Comparison of ENCODE assay signal across 18 mouse cellular contexts in genomic region chr12:105068911-105069310, GRCm38 (mm10). TPM values are rescaled to one million over a fixed set of nuclear protein-coding genes. Genes with fewer than 3 reads are reported as not detected.
DNase-seq lines count a peak whose midpoint lies in the region; ATAC-seq lines count a peak whose summit lies in the region.
"Had no signal": no experiment of that assay in that cellular context is flagged by ENCODE, and none has a peak within 500 bp of the region (broad histone marks: within the 10 kb centered on the region; RNA-seq: fewer than 3 reads in every experiment).

No protein-coding gene starts in this region.

- no peaks in the 10 kb centered on the region for H3K27me3 ChIP-seq in liver, embryonic 13.5 days
- H3K27me3 ChIP-seq in liver, embryonic 11.5 days (replicated peaks; ENCODE audit: control insufficient read depth, insufficient read depth, low read length) = no peaks in the 10 kb centered on the region
- H3K27me3 ChIP-seq: midbrain, embryonic 15.5 days; neural tube, embryonic 12.5 days had no signal

- no peaks in the 10 kb centered on the region; the same call in none of the 2 replicates for H3K4me1 ChIP-seq in liver, embryonic 13.5 days (replicated peaks)
- H3K4me1 ChIP-seq in liver, embryonic 11.5 days (replicated peaks; ENCODE audit: control insufficient read depth, insufficient read depth, low read length) = no peaks in the 10 kb centered on the region
- H3K4me1 ChIP-seq: heart, embryonic 13.5 days; midbrain, embryonic 15.5 days; neural tube, embryonic 12.5 days had no signal

- H3K9me3 ChIP-seq in liver, embryonic 13.5 days (replicated peaks) = no peaks in the 10 kb centered on the region
- H3K9me3 ChIP-seq in liver, embryonic 11.5 days (ENCODE audit: control insufficient read depth, low read length) = no peaks in the 10 kb centered on the region
- H3K9me3 ChIP-seq: embryonic facial prominence, embryonic 10.5 days; heart, embryonic 13.5 days; midbrain, embryonic 15.5 days; neural tube, embryonic 12.5 days had no signal

- 40% methylated on average over 5 of the region's 5 CpGs for WGBS in liver, embryonic 13.5 days (ENCODE audit: insufficient replicate concordance)
- 56% methylated on average over 5 of the region's 5 CpGs for WGBS in liver, embryonic 11.5 days

- H3K4me2 ChIP-seq in liver, embryonic 13.5 days = no peak overlapping the region
- H3K4me2 ChIP-seq in liver, embryonic 11.5 days = no peak overlapping the region
- H3K4me2 ChIP-seq: heart, embryonic 13.5 days; midbrain, embryonic 15.5 days; neural tube, embryonic 12.5 days had no signal

- no peak overlapping the region for H3K27ac ChIP-seq in liver, embryonic 13.5 days
- no peak overlapping the region for H3K27ac ChIP-seq in liver, embryonic 11.5 days (ENCODE audit: low read depth, low read length)
- H3K27ac ChIP-seq: embryonic facial prominence, embryonic 10.5 days; heart, embryonic 13.5 days; midbrain, embryonic 15.5 days; neural tube, embryonic 12.5 days had no signal

- peak; percentile 55; the same call in 1 of the 2 replicates for ATAC-seq in liver, embryonic 13.5 days (ENCODE audit: low read depth)
- ATAC-seq in liver, embryonic 11.5 days (replicated peaks; ENCODE audit: low FRiP score) = no peak
- peak; percentile 96 for ATAC-seq in inflammation-experienced regulatory T-cells, adult 6 months
- ATAC-seq in erythroid progenitor cell, adult 5-6 weeks (replicated peaks; ENCODE audit: low FRiP score, poor library complexity, severe bottlenecking) = no peak
- ATAC-seq: intestine, embryonic 16.5 days; midbrain, embryonic 15.5 days had no signal

- H3K4me3 ChIP-seq in liver, embryonic 13.5 days (replicated peaks) = no peak overlapping the region
- H3K4me3 ChIP-seq in liver, embryonic 11.5 days (ENCODE audit: low read depth, low read length) = no peak overlapping the region
- H3K4me3 ChIP-seq: embryonic facial prominence, embryonic 10.5 days; heart, embryonic 13.5 days; midbrain, embryonic 15.5 days; neural tube, embryonic 12.5 days had no signal

- H3K36me3 ChIP-seq in liver, embryonic 13.5 days = no peaks in the 10 kb centered on the region
- H3K36me3 ChIP-seq in liver, embryonic 11.5 days (ENCODE audit: control insufficient read depth, insufficient read depth, low read length) = no peaks in the 10 kb centered on the region
- H3K36me3 ChIP-seq: embryonic facial prominence, embryonic 10.5 days; heart, embryonic 13.5 days; midbrain, embryonic 15.5 days; neural tube, embryonic 12.5 days had no signal

- DNase-seq in liver, embryonic 13.5 days = no peak
- no peak for DNase-seq in liver, embryonic 11.5 days (ENCODE audit: low spot score)
- peak; percentile 10 to 20 for DNase-seq in natural killer cell, adult 2 months (ENCODE audit: low spot score in 2 of 2)
- DNase-seq in kidney, adult 8-10 months = no peak
- DNase-seq in layer of hippocampus, adult 11-12 months (ENCODE audit: low spot score) = no peak
- DNase-seq in kidney, postnatal 4 days = no peak
- DNase-seq: cerebellum, postnatal 10 days; gastrocnemius, postnatal 25 days; kidney, postnatal 14 days; lung, postnatal 36 days; right cerebral cortex, postnatal 25 days had no signal

- H3K9ac ChIP-seq in liver, embryonic 13.5 days = no peak overlapping the region
- H3K9ac ChIP-seq in liver, embryonic 11.5 days (ENCODE audit: low read depth, low read length) = no peak overlapping the region
- H3K9ac ChIP-seq: heart, embryonic 13.5 days; midbrain, embryonic 15.5 days; neural tube, embryonic 12.5 days had no signal

RNA-seq across cellular contexts. Expression of gene Glrx5, which starts 36.4 kb away (rescaled TPM):
- polyA plus RNA-seq in liver, embryonic 13.5 days (2015; fragmentation: Nextera tagmentation; extraction: Ambion mirVana) = 591 and 653 TPM in 2 replicates
- 610 and 611 TPM in 2 replicates for polyA plus RNA-seq in liver, embryonic 11.5 days (2014; fragmentation: Nextera tagmentation; extraction: Ambion mirVana)
- 1 to 10 TPM; 4.0 to 6.9 (median 6.6) TPM for polyA plus RNA-seq in inflammation-experienced regulatory T-cells, adult 6 months (2017; shearing (Covaris generic))
- total RNA-seq in erythroid progenitor cell, adult 5-6 weeks (2015; ENCODE audit: low replicate concordance) = 285 and 316 TPM in 2 replicates
- total RNA-seq in erythroid progenitor cell, adult 5-6 weeks (2017; ENCODE audit: low replicate concordance) = 129 and 154 TPM in 2 replicates

RNA-seq across cellular contexts. Expression of gene Syne3, which starts 59.3 kb away (rescaled TPM):
- 2.0 TPM in 2 replicates for polyA plus RNA-seq in liver, embryonic 13.5 days (2015; fragmentation: Nextera tagmentation; extraction: Ambion mirVana)
- polyA plus RNA-seq in liver, embryonic 11.5 days (2014; fragmentation: Nextera tagmentation; extraction: Ambion mirVana) = 1.4 and 1.8 TPM in 2 replicates
- polyA plus RNA-seq in inflammation-experienced regulatory T-cells, adult 6 months (2017; shearing (Covaris generic)) = 1 to 10 TPM; 2.2 to 5.4 (median 3.0) TPM
- 19.7 and 20.9 TPM in 2 replicates for total RNA-seq in erythroid progenitor cell, adult 5-6 weeks (2015; ENCODE audit: low replicate concordance)
- total RNA-seq in erythroid progenitor cell, adult 5-6 weeks (2017; ENCODE audit: low replicate concordance) = 29.5 and 46.1 TPM in 2 replicates

Comparison
In these comparisons a context has a peak if more than half of its experiments do, and no peak if none do; other contexts are left out.
1. ATAC-seq: peak in liver, embryonic 13.5 days (single experiment) and inflammation-experienced regulatory T-cells, adult 6 months (single experiment); none in liver, embryonic 11.5 days (single experiment) and erythroid progenitor cell, adult 5-6 weeks (single experiment).
2. DNase-seq: peak in natural killer cell, adult 2 months (2 of 2); none in liver, embryonic 13.5 days (single experiment), liver, embryonic 11.5 days (single experiment), kidney, adult 8-10 months (0 of 2), layer of hippocampus, adult 11-12 months (single experiment) and kidney, postnatal 4 days (0 of 2).
3. RNA of gene Glrx5, which starts 36.4 kb away (polyA plus RNA-seq): 591 to 653 TPM in liver, embryonic 13.5 days and 610 to 611 TPM in liver, embryonic 11.5 days; 4.0 to 6.9 TPM in inflammation-experienced regulatory T-cells, adult 6 months; every median in the first group is over 10 times any median in the second.